Mouse (Mus musculus): Measurements from ENCODE around the gene Dhrs2.

GRCm38 (mm10) chr14:55242664-55243063 lies 20.9 kb downstream of the Dhrs2 start:
- TF ChIP-seq CTCF (IDR thresholded peaks at IDR 0.05; ENCODE audit: insufficient read depth, low read depth, low read length) (no peak), POLR2A (IDR thresholded peaks at IDR 0.05; ENCODE audit: insufficient read depth, low read depth, low read length) (no peak)

Measured in olfactory bulb, adult 2 months (tissue).